Mouse (Mus musculus): Measurements from ENCODE around the gene Adgrd1.
A peak's percentile ranks its signal among the peaks of the same experiment; 100 is the strongest.

The Adgrd1 gene

DNA sequence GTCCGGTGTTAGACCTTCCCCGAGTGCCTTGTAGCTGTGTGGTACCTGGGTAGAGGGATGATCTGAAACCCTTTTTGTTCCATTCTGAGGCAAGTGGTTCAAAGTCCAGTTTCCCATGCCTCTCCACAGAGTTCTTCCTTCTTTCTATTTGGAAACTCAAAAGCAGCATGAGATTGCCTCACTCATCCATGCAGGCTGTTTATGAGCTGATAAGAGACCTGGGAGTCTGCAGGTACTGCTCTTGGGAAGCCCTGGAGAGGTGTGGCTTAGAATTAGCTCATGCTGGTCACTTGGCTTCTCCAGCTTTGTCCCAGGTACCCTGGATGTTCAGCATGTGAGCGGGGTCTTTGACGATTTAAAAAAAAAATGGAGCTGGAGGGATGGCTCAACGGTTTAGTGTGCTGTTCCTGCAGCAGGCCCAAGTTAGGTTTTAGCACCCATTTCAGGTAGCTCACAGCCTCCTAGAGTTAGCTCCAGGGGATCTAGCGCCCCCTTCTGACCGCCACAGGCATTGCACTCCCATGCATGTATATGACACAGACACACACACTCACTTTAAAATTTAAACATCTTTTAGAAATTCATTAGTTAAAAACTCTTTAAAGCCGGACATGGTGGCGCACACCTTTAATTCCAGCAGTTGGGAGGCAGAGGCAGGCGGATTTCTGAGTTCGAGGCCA is 65.0 kb downstream of the Adgrd1 start:
- no peak for DNase-seq

DNA sequence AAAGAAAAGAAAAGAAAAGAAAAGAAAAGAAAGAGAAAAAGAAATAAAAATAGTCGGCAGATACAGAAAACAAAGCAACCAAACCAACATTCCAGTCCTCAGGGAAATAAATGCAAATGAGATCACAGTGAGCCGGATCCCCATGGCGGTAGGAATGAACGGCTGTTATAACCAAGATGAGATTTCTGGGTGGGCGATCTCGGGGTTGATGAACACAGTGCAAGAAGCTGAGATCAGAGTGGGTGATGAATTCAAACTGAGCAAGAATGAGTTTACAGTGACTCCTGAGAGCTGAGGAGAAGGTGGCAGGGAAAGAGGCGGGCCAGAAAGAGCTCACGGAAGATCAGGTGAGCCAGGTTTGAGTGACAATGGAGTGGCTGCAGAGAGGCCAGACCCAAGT is 66.9 kb downstream of the Adgrd1 start:
- no peak for DNase-seq

DNA sequence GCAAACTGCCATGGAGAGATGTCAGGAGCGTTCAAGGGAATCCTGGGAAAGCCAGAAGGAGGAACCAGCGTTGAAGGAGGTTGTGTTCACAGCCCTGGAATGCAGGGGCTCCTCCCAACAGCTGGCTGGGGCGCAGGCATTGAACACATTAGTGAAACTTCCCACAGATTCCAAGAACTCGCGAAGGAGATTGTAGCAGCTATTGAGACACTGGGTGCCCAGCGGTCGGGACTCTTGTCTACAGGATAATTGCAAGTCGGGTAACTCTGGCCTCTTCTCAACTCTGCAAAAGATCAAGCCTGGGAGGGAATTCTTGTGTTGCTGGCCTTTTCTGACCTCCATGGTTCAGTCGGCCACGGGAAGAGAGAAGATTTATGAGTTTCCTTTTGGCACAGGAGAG is 67.5 kb downstream of the Adgrd1 start:
- no peak for DNase-seq

DNA sequence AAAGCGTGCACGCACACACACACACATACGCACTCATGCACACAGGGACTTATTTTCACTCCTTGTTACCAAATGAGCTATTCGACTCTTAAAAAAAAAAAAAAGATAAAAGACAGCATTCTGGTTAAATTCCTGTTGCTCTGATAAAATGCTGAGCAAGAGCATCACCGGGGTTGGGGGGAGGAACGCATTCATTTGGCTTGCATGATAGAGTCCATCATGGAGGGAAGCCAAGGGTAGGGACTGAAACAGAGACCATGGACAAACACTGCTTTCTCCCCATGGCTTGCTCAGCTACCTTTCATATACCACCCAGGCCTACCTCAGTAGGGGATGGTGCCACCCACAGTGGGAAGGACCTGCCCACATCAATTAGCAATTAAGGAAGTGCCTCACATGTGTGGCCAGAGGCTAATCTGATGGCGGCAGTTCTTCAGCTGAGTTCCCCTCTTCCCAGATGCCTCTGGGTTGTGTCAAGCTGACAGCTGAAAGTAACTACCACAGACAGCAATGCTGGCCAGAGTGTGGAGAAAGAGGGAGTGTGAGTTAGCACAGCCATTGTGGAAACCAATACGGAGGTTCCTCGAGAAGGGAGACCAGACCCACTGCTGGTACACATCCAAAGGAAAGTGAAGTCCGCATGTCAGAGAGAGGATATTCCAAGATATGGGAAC is 68.5 kb downstream of the Adgrd1 start:
- no peak for DNase-seq

DNA sequence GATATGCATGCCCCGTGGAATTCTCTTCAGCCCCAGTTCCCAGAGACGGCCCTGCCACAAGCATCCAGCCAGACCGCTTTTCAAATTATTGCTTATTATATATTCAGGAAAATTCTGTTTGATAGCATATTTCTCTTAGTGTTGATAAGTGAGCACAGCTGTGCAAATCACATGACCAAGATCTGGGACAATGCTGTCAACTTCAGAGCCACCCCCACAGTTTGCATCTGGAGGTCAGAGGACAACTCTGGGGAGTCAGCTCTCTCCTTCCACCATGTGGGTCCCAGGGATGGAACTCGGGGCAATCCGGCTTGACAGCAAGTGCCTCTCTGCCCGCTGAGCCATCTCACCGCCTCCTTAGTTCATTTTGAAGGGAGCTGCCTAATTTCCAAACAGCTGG is 69.0 kb downstream of the Adgrd1 start:
- DNase-seq, result no peak

DNA sequence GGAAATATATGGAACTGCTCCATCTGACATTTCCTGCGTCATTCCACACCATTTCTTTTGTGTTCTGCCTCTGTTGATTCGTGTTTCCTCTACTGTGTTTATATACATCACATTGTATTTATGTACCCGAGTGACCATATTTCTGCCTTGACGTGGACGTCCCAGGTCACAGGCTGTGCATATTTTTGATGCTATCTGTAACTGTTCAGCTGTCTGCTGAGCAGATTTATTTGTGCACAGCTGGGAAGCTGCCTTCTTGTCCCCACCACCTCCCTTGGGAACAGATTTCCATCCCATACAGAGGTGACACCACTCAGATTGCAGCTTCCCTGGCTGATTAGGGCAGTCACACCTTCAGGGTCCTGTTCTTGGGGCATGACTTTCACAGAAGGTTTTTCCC is 72.5 kb downstream of the Adgrd1 start:
- no peak for DNase-seq

DNA sequence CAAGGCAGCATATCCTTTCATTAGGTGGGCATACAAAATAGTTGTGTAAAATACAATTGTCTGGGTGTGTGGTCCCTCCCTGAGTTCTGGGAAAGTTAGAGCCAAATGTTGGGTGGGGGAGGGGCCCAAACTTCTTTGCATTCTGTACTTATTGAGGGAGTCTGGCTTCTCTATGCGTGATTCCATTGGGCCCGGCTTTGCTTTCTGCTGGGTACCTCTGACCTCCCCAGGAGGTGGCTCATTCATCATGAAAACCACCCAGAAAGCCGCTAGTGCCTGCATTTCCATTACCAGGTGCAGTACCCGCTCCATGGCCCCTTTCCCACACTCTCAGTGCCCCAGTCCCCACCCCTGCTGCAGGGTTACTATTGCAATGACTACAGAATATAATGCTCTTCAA is 73.0 kb downstream of the Adgrd1 start:
- DNase-seq, result no peak

DNA sequence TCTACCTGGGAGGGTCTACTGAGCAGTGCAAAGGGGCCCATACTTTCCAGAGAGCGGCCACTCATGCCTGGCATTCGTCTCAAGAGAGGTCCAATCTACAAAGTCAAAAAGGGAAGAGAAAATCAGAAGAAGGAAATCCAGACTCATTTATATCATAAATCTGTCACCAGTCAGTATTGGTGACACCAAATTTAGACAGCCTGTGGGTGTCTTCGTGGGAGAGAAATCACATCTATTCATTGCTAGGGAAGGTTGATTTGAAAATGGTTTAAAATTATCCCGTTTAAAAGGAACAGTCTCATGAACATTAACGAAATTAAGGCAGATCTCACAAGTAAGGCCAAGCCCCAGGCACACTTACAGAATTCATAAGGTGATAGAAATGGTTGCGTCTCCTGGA is 76.0 kb downstream of the Adgrd1 start:
- DNase-seq, result no peak

DNA sequence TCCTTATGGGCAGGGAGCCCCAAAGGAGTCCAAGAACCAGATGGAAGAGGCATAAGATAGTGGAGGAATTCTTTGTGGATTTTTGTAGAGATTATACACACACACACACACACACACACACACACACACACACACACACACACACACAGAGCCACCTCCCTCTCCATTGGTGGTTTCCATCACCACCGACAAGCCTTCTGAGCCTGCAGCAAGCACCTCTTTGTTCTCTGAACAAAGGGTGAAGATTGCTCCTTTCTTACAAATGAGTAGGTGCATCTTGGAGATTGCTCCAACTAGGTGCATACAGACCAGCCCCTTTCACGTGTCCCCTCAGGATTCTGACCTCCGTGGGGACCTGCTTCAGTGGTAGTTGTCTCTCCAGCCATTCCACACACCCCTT is 79.4 kb downstream of the Adgrd1 start:
- no peak for DNase-seq

DNA sequence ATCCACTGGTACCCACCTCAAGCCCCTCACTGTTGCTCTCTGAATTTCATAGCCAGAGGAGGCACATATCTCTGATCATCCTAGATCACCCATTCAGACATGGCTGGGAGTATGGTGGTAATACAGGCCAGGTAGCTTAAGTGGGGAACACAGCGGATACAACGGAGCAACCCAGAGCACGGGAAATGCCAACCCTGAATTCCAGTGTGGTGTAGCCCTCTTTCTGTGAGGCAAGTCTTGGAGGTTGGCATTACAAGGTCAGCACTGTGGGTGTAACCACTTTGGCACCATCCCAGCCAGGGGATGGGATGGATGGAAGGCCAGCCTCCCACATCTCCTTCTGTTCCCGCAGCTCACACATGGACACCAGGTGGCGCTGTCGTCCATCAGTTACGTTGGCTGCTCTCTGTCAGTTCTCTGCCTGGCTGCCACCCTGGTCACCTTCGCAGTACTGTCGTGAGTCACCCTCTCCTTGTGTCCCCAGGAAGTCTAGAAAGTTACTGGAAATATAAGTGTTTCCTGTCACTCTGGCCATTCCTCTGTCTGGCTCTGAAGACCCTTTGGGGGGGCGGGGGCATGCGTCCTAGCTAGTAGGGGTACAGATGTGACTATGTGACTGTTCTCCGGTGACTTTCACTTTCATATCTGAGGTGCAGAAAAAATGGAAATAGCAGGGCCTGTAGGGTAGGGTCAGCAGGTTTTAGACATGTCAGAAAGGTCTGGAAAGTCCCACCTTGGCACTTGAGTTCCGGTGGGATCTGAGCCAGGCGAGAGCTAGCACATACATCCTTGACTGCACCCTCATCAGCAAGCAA is 81.4 kb downstream of the Adgrd1 start:
- peak; percentile 85 for DNase-seq

DNA sequence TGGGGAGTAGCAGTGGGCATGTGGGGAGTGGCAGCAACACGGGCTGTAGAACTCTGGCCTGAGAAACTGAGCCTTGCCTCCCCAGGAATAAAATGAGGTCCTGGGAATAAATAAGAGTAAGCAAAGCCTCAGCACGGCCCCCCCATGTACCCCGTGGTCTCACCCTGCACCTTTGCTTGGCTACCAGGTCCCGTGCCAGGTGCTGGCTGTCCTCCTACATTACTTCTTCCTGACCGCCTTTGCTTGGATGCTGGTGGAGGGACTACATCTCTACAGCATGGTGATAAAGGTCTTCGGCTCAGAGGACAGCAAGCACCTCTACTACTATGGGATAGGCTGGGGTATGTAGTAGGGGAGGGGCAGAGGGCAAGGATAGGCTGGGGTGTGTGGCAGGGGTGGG is 82.8 kb downstream of the Adgrd1 start:
- peak; percentile 36 for DNase-seq

DNA sequence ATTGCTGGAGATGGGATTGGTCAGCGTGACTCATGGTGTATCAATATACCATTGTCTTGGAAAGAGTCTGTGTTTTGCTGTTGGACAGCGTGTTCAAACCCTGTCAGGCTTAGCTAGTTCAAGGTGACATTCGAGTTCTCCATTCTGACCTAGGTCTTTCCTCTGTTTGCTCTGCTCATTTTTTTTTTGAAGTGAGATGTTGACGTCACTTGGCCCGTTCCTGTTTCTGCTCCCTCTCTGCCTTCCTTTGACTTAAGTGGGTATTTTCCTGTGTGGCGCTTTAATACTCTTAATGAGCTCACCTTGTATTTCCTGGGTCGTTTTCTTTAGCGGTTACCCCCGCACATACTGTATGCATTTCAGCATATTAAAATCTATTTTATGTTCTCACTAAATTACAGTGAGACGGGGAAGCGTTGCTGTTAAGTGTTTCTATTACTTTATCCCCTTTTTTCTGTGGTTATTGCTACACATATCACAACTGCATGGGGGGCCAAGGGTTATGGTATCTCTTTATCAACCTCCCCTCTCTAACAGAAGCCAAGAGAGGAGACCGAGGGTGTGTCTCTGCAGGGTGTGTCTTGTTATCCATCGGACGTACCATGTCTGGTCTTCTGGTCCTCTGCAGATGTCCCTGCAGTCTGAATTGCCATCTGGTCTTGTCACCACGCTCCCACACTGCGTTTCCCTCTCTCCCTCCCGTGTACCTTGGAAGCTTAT is 83.6 kb downstream of the Adgrd1 start:
- peak; percentile 57 for DNase-seq

DNA sequence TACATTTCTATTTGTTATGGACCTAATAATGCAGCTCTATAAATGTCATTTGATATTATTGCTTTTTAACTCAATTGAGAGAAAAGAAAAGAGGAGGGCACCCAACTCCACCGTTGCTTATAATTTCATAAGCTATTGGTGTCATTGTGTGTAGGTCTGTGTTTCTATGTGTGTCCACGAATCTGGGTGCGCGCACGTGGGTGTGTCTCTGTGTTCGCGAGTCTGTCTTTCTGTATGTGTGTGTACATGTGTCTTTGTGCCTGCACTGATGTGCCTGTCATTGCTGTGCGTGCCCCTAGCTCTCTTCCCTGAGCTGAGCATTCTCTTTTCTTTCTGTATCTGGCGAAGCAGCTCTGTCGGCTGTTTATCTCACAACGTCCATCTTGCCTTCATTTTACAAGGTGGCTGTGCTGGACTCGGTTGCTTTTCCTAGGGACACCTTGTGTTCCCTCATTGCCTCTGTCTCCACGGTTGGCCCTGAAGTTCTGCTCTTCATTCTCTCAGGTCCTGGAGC is 84.2 kb downstream of the Adgrd1 start:
- DNase-seq, result peak; percentile 20

DNA sequence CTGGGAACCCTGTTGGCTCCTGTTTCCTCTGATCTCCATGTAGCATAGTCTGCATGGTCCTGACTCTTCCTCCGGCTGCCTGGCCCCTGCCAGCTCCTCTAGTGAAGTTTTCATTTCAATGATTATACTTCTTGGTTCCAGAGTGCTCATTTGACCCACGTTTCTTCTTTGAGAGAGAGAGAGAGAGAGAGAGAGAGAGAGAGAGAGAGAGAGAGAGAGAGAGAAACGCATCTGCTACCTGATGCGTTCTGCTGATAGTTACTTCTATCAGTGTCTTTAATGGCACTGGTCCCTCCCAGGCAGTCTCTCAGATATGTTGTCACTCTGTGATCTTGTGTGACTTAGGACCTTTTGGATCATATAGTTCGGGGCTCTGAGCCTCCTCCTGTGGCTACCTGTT is 84.9 kb downstream of the Adgrd1 start:
- no peak for DNase-seq

DNA sequence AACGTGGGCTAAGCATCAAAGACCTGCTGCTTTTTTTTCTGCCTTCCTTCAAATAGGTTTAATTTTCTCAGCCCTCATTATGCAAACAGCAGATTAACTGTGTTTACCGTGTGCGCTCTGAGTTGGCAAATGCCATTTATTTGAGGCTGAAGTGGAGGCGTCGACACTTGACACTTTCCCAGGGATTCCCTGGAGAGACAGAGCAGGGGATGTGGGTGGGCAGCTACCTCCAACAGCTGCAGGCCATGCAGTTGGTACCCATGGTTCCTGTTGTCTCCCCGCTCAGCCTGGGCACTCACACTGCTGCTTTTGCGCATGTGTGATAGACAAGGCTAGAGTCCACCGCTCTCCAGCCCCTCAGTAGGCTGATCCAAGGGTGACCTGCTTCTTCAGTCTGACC is 86.0 kb downstream of the Adgrd1 start:
- no peak for DNase-seq

DNA sequence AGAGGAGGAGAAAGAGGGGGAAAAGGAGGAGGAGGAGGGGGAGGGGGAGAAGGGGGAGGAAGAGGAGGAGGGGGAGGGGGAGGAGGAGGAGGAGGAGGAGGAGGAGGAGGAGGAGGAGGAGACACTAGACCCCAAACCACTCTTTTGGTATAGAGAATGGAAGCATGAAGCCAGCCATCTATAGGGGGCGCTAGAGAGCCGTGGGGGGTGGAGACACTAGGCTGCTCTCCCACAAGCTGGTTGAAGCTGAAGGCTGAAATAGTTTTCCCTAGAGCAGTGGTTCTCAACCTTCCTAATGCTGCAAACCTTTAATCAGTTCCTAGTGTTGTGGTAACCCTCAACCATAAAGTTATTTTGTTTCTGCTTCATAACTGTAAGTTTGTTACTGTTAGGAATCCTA is 89.7 kb downstream of the Adgrd1 start:
- DNase-seq, result peak; percentile 65

DNA sequence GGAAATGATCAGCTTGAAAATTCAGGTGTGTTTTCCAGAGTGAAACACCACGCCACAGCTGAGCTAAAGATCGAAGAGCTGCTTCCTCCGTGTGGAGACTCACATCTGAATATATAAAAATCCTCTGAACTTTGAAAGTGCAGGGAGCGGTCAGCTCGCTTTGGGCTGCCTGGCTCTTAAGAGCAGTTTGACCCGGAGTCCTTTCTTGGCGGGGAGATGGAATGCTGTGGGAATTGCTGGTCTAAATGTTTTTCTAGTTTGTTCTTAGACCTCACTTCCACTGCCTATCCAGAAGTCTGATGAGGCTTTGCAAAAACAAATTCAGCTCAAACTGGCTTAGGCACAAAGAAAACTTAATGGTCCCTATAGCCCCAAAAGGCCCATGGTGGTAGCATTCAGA is 90.4 kb downstream of the Adgrd1 start:
- DNase-seq, result no peak

DNA sequence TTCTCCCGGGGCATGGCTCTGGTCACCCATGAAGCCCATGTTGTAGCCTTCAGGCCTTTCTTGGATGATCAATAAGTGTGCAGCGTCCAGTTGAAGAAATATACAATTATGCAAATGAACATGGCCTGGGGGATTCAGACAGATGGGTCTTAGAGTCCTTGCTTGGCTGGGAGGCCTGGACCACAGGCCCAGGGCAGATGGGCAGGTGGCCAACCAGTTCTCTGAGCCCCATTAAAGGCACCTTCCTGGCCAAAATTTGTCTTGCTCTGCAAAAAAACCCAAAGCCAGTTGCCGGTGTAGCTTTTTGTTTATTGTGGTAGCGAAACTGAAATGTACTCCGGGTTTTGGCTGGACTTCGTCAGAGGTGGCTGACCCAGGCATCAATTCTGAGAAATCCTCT is 92.5 kb downstream of the Adgrd1 start:
- no peak for DNase-seq

DNA sequence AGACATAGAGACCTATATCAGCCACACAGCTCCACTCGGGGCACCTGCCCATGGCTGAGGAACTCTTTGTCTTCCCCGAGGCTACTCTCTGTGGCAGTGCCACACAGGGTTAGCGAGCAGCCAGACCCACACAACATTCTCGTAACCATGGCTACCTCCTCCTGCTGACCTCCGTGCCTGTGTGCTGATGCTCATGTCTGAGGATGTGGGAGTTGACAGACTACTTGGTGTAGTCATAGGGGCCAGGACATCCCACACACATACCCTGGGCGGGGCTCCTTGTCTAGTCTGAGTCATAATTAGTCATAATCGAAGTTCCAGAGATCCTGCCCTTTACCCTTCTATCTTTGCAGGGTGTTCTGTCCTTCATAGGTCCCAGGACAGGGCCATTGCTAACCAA is 93.5 kb downstream of the Adgrd1 start:
- DNase-seq, result no peak

DNA sequence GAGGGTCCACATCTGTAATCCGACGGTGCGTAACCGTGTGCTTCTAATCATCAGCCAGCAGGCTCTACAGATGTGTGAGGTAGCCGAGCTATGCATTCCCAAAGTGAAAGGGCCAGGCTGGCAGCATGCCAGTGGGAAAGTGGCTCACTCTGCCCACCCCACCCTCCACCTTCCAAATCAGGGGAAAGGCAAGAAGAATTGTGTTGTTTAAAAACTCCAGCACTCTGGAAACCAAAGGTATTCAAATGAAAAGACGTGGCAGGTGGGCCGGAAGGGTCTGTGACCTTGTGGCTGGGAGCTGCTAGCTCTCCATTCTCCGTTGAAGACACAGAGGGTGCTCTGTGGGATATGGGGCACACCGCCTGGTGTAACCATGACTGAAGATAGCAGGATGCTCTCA is 100.0 kb downstream of the Adgrd1 start:
- no peak for DNase-seq

DNA sequence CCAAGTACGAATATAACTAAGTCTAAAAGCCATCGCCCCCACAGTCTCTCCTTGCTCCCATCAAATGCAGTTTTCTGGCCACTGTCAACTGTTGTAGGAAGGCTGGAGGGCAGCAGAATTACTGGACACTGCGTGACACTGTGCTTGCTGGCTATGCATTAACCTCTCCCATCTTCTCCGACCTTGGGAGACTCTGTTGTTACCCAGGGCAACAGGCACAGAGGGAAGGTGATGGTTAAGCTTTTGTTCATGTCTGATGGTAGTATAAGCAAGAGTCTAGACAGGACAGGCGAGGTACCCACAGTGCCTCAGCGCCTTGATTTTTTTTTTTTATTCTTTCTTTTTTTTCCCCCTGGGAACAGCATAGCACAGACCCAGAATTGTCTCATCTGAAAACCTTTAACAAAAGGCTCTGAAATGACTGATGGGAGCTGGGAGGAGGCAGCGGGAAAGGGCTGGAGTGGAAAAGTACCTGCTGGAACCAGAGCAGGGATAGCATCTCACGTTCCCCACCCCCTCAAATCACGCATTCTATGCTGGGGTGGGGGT is 100.5 kb downstream of the Adgrd1 start:
- no peak for DNase-seq

DNA sequence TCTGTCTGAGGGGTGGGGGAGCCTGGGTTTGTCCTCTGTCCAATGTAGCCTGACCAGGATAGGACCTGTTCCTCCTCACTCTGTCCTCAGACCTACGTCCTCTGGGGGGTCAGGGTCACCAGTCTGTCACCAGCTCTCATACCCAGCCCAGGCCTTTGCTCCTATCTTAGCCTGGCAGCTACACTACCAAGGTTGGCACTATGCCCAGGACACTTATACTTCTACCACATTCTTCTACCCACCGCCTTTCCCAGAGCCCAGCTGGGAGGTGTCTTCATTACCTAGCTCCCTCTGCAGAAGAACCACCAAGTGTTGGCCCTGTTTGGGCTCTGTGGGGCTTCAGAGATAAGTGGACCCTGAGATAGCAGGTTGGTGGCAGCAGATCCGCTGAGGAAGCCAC is 103.6 kb downstream of the Adgrd1 start:
- DNase-seq, result no peak

DNA sequence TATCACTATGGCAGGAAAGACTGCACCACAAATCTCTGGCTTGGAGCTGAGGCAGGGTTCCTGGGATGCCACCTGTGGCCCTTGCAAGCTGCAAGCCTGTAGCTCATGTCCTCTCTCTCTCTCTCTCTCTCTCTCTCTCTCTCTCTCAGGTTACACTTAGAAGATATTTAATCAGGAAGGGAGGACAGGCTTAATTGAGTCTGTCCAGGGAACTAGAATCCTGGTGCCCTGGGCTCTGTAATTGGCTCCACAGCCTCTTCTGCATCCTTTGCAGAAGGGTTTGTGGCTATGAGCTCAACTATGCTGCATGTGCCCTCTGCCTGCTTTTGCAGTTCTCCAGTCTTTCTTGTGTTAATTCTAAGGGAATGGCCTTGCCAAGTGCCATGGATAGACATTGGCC is 111.7 kb downstream of the Adgrd1 start:
- no peak for DNase-seq
